Mouse (Mus musculus): ENCODE results near the gene AL607142.1.

DNA sequence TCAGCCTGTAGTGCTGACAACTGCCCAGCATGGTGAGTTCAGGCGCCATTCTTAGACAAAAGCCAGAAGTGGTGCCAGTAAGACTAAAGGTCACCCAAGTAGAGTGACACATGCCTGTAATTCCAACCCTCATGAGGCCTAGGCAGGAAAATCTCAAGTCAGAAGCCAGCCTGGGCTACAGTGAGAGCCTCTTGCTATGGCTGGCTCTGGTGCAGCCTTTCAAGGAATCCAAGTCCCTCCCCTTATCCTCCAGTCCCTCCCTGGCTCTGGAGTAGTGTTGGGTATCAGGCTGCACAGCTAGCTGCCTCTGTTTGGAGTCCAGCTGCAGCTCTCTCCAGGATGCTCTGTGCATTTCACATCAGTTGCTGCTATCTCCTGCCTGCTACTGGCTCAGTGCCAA, 77.0 kb downstream of the AL607142.1 start:
- TF ChIP-seq CTCF (IDR thresholded peaks at IDR 0.05; ENCODE audit: low read depth) (no peak), EP300 (optimal IDR thresholded peaks at IDR 0.05) (no peak)
